Mouse (Mus musculus): ENCODE data around the gene Cx3cl1. TPM values are rescaled to one million over a fixed set of nuclear protein-coding genes. Genes with fewer than 3 reads are reported as not detected.

Gene Cx3cl1
- polyA plus RNA-seq, 1 experiment from 2014 or later = 10.6 TPM

DNA sequence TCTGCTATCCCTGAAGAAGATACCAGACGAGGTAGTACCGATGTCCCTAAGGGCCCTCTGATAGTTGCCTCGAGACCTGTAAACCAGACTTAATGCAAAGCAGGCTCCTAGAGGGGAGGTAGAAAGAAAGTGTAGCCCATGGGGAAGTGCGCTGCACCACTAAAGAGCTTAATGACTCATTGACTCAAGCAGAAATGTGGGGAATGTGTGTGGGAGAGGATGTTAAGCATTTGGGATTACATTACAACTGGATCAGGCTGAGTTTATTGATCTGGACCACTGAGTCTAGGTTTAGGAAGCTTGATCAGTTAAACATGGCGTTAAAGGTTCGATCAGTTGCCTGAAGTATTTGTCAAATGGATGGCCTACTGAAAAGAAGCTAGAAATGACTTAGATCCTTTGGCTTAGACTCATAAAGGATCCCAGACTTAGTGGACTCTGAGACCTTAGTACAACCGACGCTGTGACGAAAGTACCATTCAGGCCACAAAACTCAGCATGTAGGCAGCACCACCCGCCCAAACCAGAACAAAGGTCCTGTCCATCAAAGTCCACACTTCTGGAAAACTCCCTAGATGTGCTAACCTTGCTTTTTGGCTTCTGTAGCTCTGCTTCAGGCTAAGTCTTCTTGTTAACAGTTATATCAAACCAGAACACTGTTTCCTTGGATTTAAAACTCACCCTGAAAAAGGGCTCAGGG, 17.6 kb downstream of the Cx3cl1 start:
- Histone ChIP-seq H3K27me3 (no peaks in the 10 kb centered on the region), H3K9ac (no peak overlapping the region), H3K4me3 (no peak overlapping the region), H3K27ac (no peak overlapping the region), H3K36me3 (no peaks in the 10 kb centered on the region), H3K4me2 (replicated peaks) (no peak overlapping the region), H3K4me1 (no peaks in the 10 kb centered on the region), H3K9me3 (replicated peaks) (no peaks in the 10 kb centered on the region)
- WGBS = 62% methylated on average over 10 of the region's 10 CpGs
- no peak for ATAC-seq (ENCODE audit: low FRiP score)

DNA sequence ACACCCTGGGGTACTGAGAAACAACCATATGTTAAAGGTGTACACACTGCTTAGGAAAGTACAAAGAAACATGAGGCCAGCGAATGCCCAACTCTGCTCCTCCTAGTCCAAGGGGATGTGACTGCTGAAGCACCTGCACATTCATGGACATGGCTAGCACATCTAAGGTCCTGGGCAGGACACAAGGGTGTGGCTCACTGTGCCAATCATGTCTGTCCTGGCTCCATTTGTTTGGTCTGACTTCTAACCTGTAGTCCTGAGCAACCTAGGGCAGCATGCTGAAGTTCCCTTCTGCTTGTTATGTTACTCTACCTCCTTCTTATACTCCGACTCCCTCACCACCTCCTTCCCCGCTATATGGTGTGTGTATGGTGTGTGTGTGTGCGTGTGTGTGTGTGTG, 22.6 kb downstream of the Cx3cl1 start:
- no peak overlapping the region for H3K4me2 ChIP-seq (replicated peaks)
- no peak for ATAC-seq (ENCODE audit: low FRiP score)
- no peak overlapping the region for H3K4me3 ChIP-seq
- H3K36me3 ChIP-seq = no peaks in the 10 kb centered on the region
- no peaks in the 10 kb centered on the region for H3K4me1 ChIP-seq
- no peak overlapping the region for H3K9ac ChIP-seq
- H3K9me3 ChIP-seq (replicated peaks) = no peaks in the 10 kb centered on the region
- H3K27ac ChIP-seq = no peak overlapping the region
- H3K27me3 ChIP-seq = no peaks in the 10 kb centered on the region
- 87% methylated on average over 4 of the region's 4 CpGs for WGBS

DNA sequence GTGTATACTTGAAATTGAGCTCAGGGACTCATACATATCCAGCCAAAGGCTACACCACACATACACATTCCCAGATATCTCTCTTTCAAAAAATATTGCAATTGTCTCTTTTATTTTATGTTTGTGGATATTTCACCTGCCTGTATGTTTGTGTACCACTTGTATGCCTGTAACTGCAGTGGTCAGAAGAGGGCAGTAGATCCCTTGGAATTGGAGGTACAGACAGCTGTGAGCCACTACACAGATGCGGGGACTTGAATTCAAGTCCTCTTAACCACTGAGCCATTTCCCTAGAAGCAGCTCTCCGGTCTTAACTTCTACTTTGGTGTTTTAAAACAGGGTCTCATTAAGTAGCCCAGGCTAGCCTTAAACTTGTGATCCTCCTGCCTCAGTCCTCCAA, 23.0 kb downstream of the Cx3cl1 start:
- H3K9ac ChIP-seq = no peak overlapping the region
- WGBS = 95% methylated on average over 2 of the region's 2 CpGs
- no peak overlapping the region for H3K4me3 ChIP-seq
- H3K4me1 ChIP-seq = no peaks in the 10 kb centered on the region
- no peaks in the 10 kb centered on the region for H3K9me3 ChIP-seq (replicated peaks)
- H3K4me2 ChIP-seq (replicated peaks) = no peak overlapping the region
- H3K27me3 ChIP-seq = no peaks in the 10 kb centered on the region
- H3K36me3 ChIP-seq = no peaks in the 10 kb centered on the region
- no peak overlapping the region for H3K27ac ChIP-seq
- ATAC-seq (ENCODE audit: low FRiP score) = no peak

DNA sequence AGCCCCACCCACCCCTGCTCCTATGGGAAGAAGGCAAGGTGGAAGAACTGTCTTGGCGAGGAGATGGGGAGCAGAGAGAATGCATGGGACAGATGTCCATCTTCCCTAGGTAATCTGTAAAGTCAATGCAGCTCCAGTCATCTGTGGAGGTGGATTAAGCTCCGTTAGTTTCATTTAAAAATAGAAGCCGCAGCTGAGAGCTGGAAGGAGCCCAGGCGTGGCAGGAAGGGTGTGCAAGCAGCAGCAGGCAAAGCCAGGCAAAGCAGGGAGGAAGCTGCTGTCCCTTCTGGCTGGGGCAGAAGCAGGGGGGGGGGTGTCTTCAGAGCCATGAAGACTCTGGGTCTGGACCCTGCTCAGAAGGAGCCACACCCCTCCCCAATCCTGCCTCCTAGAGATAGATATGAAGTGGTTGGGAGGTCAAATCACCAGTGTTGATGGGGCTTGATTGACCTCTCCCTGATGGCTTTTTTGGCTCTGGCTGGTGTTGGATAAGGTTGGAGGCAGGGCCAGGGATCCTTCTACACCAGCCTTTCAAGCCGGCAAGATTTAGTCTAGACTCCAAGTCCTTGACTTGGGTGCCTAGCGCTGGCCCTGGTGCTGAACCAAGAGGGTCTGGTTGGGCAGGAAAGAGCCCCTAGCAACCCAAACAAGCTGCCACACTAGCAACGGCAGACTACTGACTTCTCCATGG, 28.6 kb downstream of the Cx3cl1 start:
- H3K9me3 ChIP-seq (replicated peaks) = no peaks in the 10 kb centered on the region
- H3K27me3 ChIP-seq = 0 out of 2 replicates have a peak, but pooled peaks cover 2% of the 10 kb centered on the region
- 68% methylated on average over 7 of the region's 7 CpGs for WGBS
- H3K9ac ChIP-seq = no peak overlapping the region
- H3K4me1 ChIP-seq = peaks cover 2% of the 10 kb centered on the region; the same call in 1 of the 2 replicates
- H3K36me3 ChIP-seq = no peaks in the 10 kb centered on the region
- H3K4me3 ChIP-seq = no peak overlapping the region
- H3K27ac ChIP-seq = no peak overlapping the region
- no peak overlapping the region for H3K4me2 ChIP-seq (replicated peaks)
- no peak for ATAC-seq (ENCODE audit: low FRiP score)

DNA sequence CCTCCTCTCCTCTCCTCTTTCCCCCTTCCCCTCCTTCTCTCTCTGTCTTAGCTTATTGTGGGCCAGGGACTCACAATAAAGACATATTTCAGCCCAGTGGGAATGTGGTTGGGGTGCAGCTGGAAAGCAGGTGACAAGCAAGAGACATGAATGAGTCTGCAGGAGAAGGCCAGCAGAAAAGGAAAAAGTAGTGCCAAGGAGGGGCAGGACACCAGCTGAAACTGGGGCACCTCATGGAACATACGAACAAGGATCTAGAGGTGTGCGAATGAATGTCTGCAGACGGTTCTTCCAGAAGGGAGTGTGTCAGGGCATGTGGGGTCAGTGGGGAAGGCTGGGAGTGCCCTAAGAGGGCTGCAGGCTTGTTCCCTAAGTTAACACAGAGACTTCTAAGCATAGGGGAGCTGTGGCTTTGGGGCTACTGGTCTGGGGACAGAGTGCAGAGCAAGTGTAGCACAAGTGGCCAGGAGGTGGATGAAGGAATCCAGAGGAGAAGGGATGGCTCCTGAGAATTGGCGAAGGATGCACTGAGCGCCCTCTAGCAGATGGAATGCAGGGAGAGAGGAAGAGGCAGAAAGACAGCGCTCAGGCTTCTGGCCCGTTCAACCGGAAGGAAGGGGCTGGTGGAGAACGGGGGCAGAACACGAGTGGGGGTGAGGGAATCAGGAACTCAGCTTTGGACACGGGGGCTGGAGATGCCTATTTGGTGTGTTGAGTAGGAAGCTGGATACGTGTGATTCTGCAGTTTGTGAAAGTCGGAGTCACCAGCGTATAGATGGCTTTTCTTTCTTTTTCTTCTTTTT, 29.7 kb downstream of the Cx3cl1 start:
- Histone ChIP-seq H3K4me2 (replicated peaks) (no peak overlapping the region), H3K4me3 (no peak overlapping the region), H3K36me3 (no peaks in the 10 kb centered on the region), H3K4me1 (peaks cover 2% of the 10 kb centered on the region; the same call in 1 of the 2 replicates), H3K27ac (no peak overlapping the region), H3K27me3 (0 out of 2 replicates have a peak, but pooled peaks cover 2% of the 10 kb centered on the region), H3K9me3 (replicated peaks) (no peaks in the 10 kb centered on the region), H3K9ac (no peak overlapping the region)
- ATAC-seq (ENCODE audit: low FRiP score) = no peak
- 49% methylated on average over 14 of the region's 14 CpGs for WGBS

DNA sequence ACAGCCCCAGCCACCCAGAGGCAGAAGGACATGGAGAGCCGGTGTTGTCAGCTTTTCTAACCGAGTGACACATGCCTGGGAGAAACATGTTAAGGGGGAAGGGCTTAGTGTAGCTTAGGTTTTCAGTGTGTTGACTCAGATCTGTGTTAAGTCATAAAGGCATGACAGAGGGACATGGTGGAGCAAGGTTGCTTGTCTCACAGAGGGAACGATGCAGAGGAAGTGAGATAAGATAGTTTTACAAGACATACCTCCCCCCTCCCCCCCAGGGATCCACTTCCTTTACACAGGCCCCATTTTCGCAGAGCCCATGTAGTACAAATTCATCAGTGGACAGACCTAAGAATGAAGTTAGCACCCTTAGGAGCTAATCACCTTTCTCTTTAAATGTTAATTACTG, 30.6 kb downstream of the Cx3cl1 start:
- no peak for ATAC-seq (ENCODE audit: low FRiP score)
- H3K27me3 ChIP-seq = peaks cover 2% of the 10 kb centered on the region; the same call in 1 of the 2 replicates
- H3K27ac ChIP-seq = no peak overlapping the region
- no peak overlapping the region for H3K9ac ChIP-seq
- H3K9me3 ChIP-seq (replicated peaks) = no peaks in the 10 kb centered on the region
- H3K4me3 ChIP-seq = no peak overlapping the region
- H3K4me2 ChIP-seq (replicated peaks) = no peak overlapping the region
- 80% methylated on average over 4 of the region's 4 CpGs for WGBS
- peaks cover 5% of the 10 kb centered on the region for H3K4me1 ChIP-seq
- H3K36me3 ChIP-seq = no peaks in the 10 kb centered on the region

DNA sequence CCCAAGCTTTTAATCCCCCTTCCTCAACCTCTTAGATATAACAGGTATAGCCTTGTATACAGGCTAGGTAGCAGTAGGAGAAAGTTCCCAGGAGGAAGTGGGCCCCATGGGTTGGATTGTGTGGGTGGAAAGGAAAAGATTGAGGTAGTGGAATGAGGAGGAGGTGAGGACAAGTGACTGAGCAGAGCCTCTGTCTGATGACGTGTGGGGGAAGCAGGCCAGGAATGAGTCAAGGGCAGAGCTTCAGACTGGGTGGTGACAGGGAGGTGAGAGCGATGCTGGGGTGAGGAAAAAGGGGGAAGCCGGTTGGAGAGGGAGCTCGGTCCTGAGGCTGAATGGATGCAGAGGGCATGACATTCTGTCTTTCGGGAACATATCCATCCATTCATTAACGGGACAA, 31.7 kb downstream of the Cx3cl1 start:
- H3K27me3 ChIP-seq = peaks cover 2% of the 10 kb centered on the region; the same call in 1 of the 2 replicates
- no peak for ATAC-seq (ENCODE audit: low FRiP score)
- no peak overlapping the region for H3K4me2 ChIP-seq (replicated peaks)
- no peak overlapping the region for H3K27ac ChIP-seq
- no peaks in the 10 kb centered on the region for H3K36me3 ChIP-seq
- WGBS = 70% methylated on average over 6 of the region's 6 CpGs
- H3K9me3 ChIP-seq (replicated peaks) = no peaks in the 10 kb centered on the region
- peaks cover 8% of the 10 kb centered on the region for H3K4me1 ChIP-seq
- no peak overlapping the region for H3K4me3 ChIP-seq
- no peak overlapping the region for H3K9ac ChIP-seq

DNA sequence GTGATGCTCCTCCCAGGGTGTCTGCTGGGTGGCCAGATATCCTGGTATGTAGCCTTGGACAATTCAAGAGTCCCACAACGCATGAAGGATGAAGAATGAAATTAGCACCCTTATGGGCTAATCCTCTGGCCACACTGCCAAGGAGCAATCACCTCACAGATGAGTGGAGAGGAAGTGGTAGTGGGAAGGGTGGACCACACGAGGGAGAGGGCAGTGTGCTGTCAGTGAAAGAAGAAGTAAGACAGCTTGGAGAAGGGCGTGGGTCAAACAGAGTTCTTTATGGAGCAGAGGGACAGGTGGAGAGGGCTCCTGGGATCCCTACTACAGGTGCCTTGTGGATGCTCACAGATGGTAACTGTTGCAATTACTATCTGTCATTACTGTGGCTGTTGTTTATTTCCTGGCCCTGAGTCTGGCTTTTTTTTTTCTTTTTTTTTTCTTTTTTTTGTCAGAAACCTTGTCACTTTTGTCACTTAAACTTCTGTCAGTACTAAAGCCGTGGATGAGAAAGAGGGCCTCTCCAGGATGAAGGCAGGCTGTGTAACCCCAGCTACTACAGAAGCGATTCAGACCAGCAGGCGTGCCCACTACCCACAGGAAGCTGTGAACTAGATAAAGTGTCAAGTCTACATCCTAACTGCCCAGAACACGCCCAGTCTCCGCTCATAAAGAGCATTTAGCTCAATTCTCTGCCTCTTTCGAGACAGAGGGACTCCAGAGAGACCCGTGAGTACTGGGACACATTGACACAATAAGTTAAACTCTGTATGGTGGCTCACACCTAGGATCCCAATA, 32.9 kb downstream of the Cx3cl1 start:
- Histone ChIP-seq H3K4me1 (peaks cover 8% of the 10 kb centered on the region), H3K9me3 (replicated peaks) (no peaks in the 10 kb centered on the region), H3K4me2 (replicated peaks) (no peak overlapping the region), H3K4me3 (no peak overlapping the region), H3K27me3 (peaks cover 2% of the 10 kb centered on the region; the same call in 1 of the 2 replicates), H3K9ac (no peak overlapping the region), H3K27ac (no peak overlapping the region), H3K36me3 (no peaks in the 10 kb centered on the region)
- no peak for ATAC-seq (ENCODE audit: low FRiP score)
- 79% methylated on average over 10 of the region's 10 CpGs for WGBS

DNA sequence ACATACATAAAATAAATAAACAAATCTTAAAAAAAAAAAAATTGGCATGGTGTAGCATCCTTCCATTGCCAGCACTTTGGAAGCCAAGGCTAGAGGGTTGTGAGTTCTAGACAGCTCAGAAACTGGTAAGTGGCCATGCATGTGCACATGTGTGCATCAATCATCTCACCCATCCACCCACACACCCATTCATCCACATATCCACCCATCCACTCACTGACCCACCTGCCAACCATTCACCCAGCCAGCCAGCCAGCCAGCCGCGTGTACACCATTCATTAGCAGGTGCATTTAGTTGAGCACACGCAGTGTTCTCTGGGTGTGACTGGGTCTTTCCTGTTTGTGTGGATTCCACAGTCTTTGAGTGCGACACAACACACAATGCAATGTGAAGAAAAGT, 34.0 kb downstream of the Cx3cl1 start:
- ATAC-seq (ENCODE audit: low FRiP score) = no peak
- Histone ChIP-seq H3K27ac (no peak overlapping the region), H3K4me3 (no peak overlapping the region), H3K36me3 (no peaks in the 10 kb centered on the region), H3K9me3 (replicated peaks) (no peaks in the 10 kb centered on the region), H3K27me3 (peaks cover 2% of the 10 kb centered on the region; the same call in 1 of the 2 replicates), H3K9ac (no peak overlapping the region), H3K4me2 (replicated peaks) (no peak overlapping the region), H3K4me1 (peaks cover 8% of the 10 kb centered on the region)
- 43% methylated on average over 4 of the region's 4 CpGs for WGBS

DNA sequence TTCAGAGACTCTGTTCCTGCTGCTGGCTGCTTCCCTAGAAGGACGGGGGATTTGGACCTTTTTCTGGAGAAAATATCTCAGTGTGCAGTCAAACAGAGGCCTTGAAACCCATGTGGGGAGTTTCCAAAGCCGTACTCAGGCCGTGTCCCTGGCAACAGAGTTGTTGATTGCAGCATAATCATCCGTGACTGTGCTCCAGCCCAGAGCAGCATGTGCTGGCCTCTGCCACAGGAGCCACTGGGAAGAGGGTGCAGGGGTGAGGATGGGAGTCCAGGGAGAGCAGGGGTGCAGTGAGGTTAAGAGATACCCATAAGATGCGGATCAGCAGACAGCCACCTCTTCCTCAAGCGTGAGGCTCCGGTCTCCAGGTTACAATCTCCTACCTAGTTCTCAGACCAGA, 35.7 kb downstream of the Cx3cl1 start:
- H3K27ac ChIP-seq = no peak overlapping the region
- H3K4me1 ChIP-seq = peaks cover 8% of the 10 kb centered on the region
- no peaks in the 10 kb centered on the region for H3K9me3 ChIP-seq (replicated peaks)
- WGBS = 57% methylated on average over 7 of the region's 7 CpGs
- no peak overlapping the region for H3K9ac ChIP-seq
- peaks cover 2% of the 10 kb centered on the region; the same call in 1 of the 2 replicates for H3K27me3 ChIP-seq
- ATAC-seq (ENCODE audit: low FRiP score) = no peak
- H3K4me2 ChIP-seq (replicated peaks) = no peak overlapping the region
- H3K4me3 ChIP-seq = no peak overlapping the region
- no peaks in the 10 kb centered on the region for H3K36me3 ChIP-seq

DNA sequence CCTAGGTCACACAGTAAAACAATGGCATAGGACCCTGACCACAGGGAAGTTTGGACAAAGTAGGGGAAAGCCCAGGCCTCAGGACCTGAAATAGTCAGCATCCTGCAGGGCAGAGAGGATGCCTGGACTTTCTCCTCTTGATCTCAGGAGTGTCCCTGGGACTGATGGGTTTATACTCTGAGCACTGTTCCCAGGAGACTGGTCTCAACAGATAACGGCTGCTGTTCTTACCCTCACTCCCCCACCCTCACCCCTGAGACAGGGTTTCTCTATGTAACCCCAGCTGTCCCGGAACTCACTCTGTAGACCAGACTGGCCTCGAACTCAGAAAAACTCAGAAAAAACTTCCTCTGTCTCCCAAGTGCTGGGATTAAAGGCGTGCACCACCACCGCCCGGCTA, 36.6 kb downstream of the Cx3cl1 start:
- H3K4me3 ChIP-seq = no peak overlapping the region
- no peaks in the 10 kb centered on the region for H3K9me3 ChIP-seq (replicated peaks)
- H3K36me3 ChIP-seq = no peaks in the 10 kb centered on the region
- H3K9ac ChIP-seq = no peak overlapping the region
- H3K4me1 ChIP-seq = peaks cover 11% of the 10 kb centered on the region
- no peak for ATAC-seq (ENCODE audit: low FRiP score)
- H3K27me3 ChIP-seq = peaks cover 2% of the 10 kb centered on the region; the same call in 1 of the 2 replicates
- H3K4me2 ChIP-seq (replicated peaks) = no peak overlapping the region
- WGBS = 89% methylated on average over 6 of the region's 6 CpGs
- no peak overlapping the region for H3K27ac ChIP-seq

DNA sequence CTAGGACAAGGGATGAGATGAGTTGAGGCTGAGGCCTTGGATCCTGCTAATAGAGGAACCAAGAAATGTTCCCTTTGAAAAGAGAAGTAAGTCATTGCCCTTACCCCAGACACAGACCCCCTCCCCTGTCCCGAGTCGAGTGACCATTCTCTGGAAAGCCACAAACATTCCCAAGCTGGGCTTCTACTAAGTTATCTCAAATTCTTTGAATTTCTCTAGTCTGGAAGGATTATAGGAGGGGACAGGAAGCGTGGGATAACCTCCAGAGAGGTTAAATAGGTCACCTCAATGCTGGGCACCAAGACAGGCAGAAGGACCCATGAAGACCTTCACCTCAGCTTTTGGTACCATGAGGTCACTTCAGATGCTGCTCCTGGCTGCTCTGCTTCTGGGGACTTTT, 38.3 kb downstream of the Cx3cl1 start, which contains the start of gene Ccl17:
Gene Ccl17, plus strand, starts transcription at position 301 of the 400 bp plus-strand sequence.
- Histone ChIP-seq H3K4me1 (peaks cover 11% of the 10 kb centered on the region), H3K4me2 (replicated peaks) (no peak within 1 kb of the TSS), H3K36me3 (no peaks in the 10 kb centered on the region), H3K27ac (no peak within 1 kb of the TSS), H3K9ac (no peak within 1 kb of the TSS), H3K4me3 (no peak within 1 kb of the TSS), H3K27me3 (no peaks in the 10 kb centered on the region; the same call in 1 of the 2 replicates), H3K9me3 (replicated peaks) (no peaks in the 10 kb centered on the region)
- 69% methylated on average over 3 of the region's 3 CpGs for WGBS
- no peak for ATAC-seq (ENCODE audit: low FRiP score)
